Mouse (Mus musculus): Measurements from ENCODE around the gene Anxa11.

DNA sequence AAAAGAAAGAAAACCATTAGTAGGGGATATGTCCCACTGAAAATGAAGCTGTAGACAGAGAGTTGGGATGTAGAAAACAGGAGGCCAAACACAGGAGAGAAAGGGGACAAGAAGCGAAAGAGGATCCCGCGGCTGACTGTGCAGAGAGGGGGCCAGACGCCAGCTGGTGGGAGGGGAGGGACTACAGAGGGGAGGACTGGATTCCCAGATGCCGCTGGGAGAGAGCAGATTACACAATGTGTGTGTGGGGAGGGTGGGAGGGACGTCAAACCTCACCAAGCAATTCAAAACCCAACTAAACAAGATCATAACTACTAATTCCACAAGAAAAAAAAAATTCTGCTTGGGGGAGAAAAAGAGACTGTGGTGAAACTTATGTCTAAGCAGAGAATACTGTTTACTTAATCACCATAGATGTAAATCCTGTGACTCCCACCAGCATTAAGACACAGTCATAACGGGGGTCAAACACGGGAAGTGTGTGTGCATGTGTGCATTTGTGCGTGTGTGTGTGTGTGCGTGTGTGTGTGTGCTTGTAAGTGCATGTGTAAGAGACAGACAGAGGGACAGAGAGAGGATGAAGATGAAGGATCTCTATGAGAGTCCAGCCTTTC, 46.3 kb upstream of the Anxa11 start:
- TF ChIP-seq POLR2A (IDR thresholded peaks at IDR 0.05; ENCODE audit: low read depth, low read length) (no peak), CTCF (IDR thresholded peaks at IDR 0.05; ENCODE audit: extremely low read depth, insufficient read depth, insufficient read length, insufficient replicate concordance) (no peak)

Data from spleen, adult 2 months (tissue).